Mouse (Mus musculus) heart, embryonic 16.5 days (tissue): ENCODE results near the gene BC024978. TPM values are rescaled to one million over a fixed set of nuclear protein-coding genes. Genes with fewer than 3 reads are reported as not detected.
"Not testable (repeated sequence)": the region's sequence is repeated elsewhere in the genome, so short reads cannot be mapped to it uniquely, and the experiment has no call there.

Experiments
- ATAC-seq: fragments of 200-750 bp; cut with Nextera tagmentation; replicated peaks from 2 replicates; pipeline ENCODE4 v1.8.0; 2017; ENCODE audit warnings: moderate number of reproducible peaks; ENCODE audit not compliant: insufficient read depth, low FRiP score; ENCODE audit errors: extremely low read depth
- H3K27ac ChIP-seq: fragments of 300-500 bp; sonication (generic); 2 replicates; pipeline ENCODE4 v1.5.1; 2014; ENCODE audit warnings: mild to moderate bottlenecking, low read length, control low read depth, moderate library complexity
- H3K27me3 ChIP-seq: fragments of 300-500 bp; sonication (generic); 2 replicates; pipeline ENCODE4 v1.6.1; 2014; ENCODE audit warnings: low read length, mixed read lengths; ENCODE audit not compliant: control insufficient read depth, insufficient read depth
- H3K36me3 ChIP-seq: fragments of 300-500 bp; sonication (generic); 2 replicates; pipeline ENCODE4 v1.6.1; 2014; ENCODE audit not compliant: control insufficient read depth, insufficient read depth
- H3K4me1 ChIP-seq: fragments of 300-500 bp; sonication (generic); 2 replicates; pipeline ENCODE4 v1.6.1; 2014; ENCODE audit warnings: low read length, mixed read lengths; ENCODE audit not compliant: control insufficient read depth, insufficient read depth
- H3K4me2 ChIP-seq: fragments of 300-500 bp; sonication (generic); 2 replicates; pipeline ENCODE4 v1.6.1; 2014; ENCODE audit warnings: low read depth, mild to moderate bottlenecking, control low read depth, low read length
- H3K4me3 ChIP-seq: fragments of 300-500 bp; sonication (generic); 2 replicates; pipeline ENCODE4 v1.5.1; 2014; ENCODE audit warnings: mild to moderate bottlenecking, control low read depth, low read length
- H3K9ac ChIP-seq: fragments of 300-500 bp; sonication (generic); 2 replicates; pipeline ENCODE4 v1.6.1; 2014; ENCODE audit warnings: low read length, control low read depth
- H3K9me3 ChIP-seq: fragments of 300-500 bp; sonication (generic); replicated peaks from 2 replicates; pipeline ENCODE4 v1.6.1; 2016; ENCODE audit warnings: low read length; ENCODE audit not compliant: control insufficient read depth
- WGBS: fragments of 180-500 bp; shearing (Covaris S2); extraction: QIAGEN DNeasy Blood & Tissue Kit; methylation state at CpG from one replicate; pipeline ENCODE4 v1.1.7; 2014; 5-methylcytosine and 5-hydroxymethylcytosine counted together
- polyA plus RNA-seq: library from polyadenylated mRNA; unstranded; fragments of >200 nt; fragmentation: Nextera tagmentation; extraction: Ambion mirVana; gene quantifications from 2 replicates; pipeline ENCODE4 v1.2.1, GENCODE M21; 2015

Gene BC024978
- polyA plus RNA-seq, 1 experiment from 2014 or later = 2.6 TPM

DNA sequence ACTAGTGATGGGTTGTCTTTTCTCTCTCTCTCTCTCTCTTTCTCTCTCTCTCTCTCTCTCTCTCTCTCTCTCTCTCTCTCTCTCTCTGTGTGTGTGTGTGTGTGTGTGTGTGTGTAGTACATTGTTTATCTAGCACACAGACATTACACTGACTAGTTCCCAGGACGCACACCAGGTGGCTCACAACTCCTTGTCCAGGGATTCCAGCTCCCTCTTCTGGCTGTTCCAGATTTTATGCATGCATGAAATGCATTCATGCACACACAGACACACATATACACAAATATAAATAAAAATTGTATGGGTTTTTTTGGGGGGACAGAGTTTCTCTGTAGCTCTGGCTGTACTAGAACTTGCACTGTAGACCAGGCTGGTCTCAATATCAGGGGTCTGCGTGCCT is 41.9 kb downstream of the BC024978 start:
- Histone ChIP-seq H3K4me1 (peaks cover 7% of the 10 kb centered on the region), H3K9ac (no peak overlapping the region), H3K4me3 (no peak overlapping the region), H3K36me3 (peaks cover 8% of the 10 kb centered on the region; the same call in 1 of the 2 replicates), H3K4me2 (no peak overlapping the region), H3K27ac (no peak overlapping the region), H3K9me3 (no peaks in the 10 kb centered on the region), H3K27me3 (no peaks in the 10 kb centered on the region)
- WGBS = 79% methylated on average over 2 of the region's 2 CpGs
- ATAC-seq = no peak

DNA sequence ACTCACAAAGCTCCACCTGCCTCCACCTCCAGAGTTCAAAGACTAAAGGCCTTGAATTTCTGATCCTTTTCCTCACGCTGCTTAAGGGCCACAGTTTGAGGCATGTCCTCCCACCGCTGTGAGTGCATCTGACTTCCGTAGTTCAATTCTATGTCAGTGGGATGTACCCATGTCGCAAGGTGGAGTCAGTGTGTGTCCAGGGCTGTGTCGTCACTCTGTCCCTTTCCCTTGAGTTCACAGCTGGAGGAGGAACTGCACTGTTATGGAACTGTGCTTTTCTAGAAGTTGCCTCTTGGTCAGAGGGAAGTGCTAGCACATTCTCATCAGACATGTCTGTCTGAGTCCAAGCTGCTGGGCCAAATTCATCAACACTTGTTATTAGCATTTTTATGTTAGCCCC is 43.0 kb downstream of the BC024978 start:
- Histone ChIP-seq H3K4me2 (no peak overlapping the region), H3K36me3 (peaks cover 8% of the 10 kb centered on the region; the same call in 1 of the 2 replicates)

DNA sequence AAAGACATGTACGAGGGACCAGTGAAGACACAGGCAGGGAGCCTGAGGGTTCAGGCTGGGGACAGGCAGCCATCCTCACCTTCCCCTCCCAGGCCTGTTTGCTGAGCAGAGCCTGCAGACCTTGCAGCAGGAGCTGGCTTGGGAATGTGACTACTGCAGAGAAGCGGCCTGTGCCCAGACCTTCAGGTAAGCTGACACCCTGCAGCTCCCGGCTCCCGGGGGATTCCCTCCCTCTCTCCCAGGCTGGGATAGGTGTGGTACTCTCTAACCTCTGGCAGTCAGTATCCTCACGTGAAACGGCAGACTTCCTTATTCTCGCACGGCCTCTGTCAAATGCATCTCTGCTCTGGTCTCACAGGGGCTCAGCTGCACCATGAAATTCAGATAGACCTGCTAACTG is 47.6 kb downstream of the BC024978 start:
- Histone ChIP-seq H3K27ac (no peak overlapping the region), H3K4me3 (no peak overlapping the region), H3K36me3 (peaks cover 7% of the 10 kb centered on the region; the same call in 1 of the 2 replicates), H3K4me2 (no peak overlapping the region), H3K4me1 (no peaks in the 10 kb centered on the region), H3K27me3 (no peaks in the 10 kb centered on the region), H3K9me3 (peaks cover 3% of the 10 kb centered on the region; the same call in 1 of the 2 replicates), H3K9ac (no peak overlapping the region)
- ATAC-seq = no peak
- 68% methylated on average over 8 of the region's 8 CpGs for WGBS

More for the DNA sequence above, 43.0 kb downstream of the BC024978 start:
- H3K27ac ChIP-seq = no peak overlapping the region
- no peak overlapping the region for H3K9ac ChIP-seq
- no peaks in the 10 kb centered on the region for H3K27me3 ChIP-seq
- H3K4me1 ChIP-seq = peaks cover 3% of the 10 kb centered on the region
- H3K9me3 ChIP-seq = no peaks in the 10 kb centered on the region
- 88% methylated on average over 5 of the region's 5 CpGs for WGBS
- ATAC-seq = no peak
- H3K4me3 ChIP-seq = no peak overlapping the region

DNA sequence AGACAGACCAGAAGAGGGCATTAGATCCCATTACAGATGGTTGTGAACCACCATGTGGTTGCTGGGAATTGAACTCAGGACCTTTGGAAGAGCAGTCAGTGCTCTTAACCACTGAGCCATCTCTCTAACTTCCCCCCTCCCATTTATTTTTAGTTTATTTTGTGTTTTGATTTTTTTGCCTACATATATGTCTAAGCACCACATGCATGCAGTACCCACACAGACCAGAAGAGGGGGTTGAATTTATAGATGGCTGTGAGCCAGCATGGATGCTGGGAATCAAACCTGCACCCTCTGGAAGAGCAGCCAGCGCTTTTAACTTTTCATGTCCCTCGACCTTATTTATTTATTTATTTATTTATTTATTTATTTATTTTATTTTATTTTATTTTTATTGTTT is 48.5 kb downstream of the BC024978 start:
- 86% methylated on average over 2 of the region's 2 CpGs for WGBS
- not testable (repeated sequence) for H3K4me3 ChIP-seq, H3K36me3 ChIP-seq, H3K27ac ChIP-seq, H3K4me1 ChIP-seq, ATAC-seq, H3K9me3 ChIP-seq, H3K4me2 ChIP-seq, H3K9ac ChIP-seq, H3K27me3 ChIP-seq

DNA sequence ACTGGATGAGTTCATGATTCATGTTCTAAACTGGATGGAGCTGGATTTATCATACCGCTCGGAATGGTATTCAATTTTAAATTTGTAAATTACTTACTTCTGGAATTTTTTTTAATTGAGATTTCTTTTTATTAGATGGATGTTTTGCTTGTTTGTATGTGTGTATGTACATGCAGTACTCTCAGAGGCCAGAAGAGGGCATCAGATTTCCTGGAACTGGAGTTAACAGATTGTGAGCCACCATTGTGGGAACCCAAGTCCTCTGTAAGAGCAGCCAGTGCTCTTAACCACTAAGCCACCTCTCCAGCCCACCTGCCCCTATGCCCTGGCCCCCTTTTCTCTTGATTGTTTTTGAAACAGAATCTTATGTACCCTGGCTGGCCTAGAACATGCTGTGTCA is 53.6 kb downstream of the BC024978 start:
- no peak overlapping the region for H3K4me3 ChIP-seq
- H3K36me3 ChIP-seq = no peaks in the 10 kb centered on the region; the same call in 1 of the 2 replicates
- ATAC-seq = no peak
- 88% methylated on average over 2 of the region's 2 CpGs for WGBS
- no peak overlapping the region for H3K4me2 ChIP-seq
- H3K27ac ChIP-seq = no peak overlapping the region
- H3K4me1 ChIP-seq = peaks cover 3% of the 10 kb centered on the region; the same call in 1 of the 2 replicates
- H3K9me3 ChIP-seq = peaks cover 3% of the 10 kb centered on the region; the same call in 1 of the 2 replicates
- no peak overlapping the region for H3K9ac ChIP-seq
- no peaks in the 10 kb centered on the region for H3K27me3 ChIP-seq

DNA sequence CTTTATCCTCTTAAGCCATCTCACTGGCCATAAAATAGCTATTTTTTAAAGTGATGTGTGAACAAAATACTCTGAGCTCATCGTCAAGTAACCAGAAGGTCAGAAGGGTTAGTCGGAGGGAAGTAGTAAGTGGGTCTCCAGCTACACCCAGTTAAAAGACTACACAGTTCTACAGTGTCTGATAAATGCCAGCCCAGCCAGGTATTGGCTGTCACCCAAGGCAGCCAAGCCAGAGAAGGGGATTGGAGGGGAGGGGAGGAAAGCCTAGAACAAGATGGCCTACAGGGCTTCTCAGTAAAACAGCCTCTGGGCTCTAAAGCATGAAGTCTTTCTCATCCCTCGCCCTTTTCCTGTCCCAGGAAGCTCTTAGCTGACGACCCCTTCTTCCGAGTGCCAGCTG is 54.3 kb downstream of the BC024978 start:
- no peak for ATAC-seq
- H3K4me3 ChIP-seq = no peak overlapping the region
- no peaks in the 10 kb centered on the region for H3K27me3 ChIP-seq
- H3K4me2 ChIP-seq = no peak overlapping the region
- peaks cover 3% of the 10 kb centered on the region; the same call in 1 of the 2 replicates for H3K9me3 ChIP-seq
- WGBS = 52% methylated on average over 5 of the region's 5 CpGs
- peaks cover 3% of the 10 kb centered on the region; the same call in 1 of the 2 replicates for H3K4me1 ChIP-seq
- H3K36me3 ChIP-seq = no peaks in the 10 kb centered on the region; the same call in 1 of the 2 replicates
- H3K27ac ChIP-seq = no peak overlapping the region
- H3K9ac ChIP-seq = no peak overlapping the region

DNA sequence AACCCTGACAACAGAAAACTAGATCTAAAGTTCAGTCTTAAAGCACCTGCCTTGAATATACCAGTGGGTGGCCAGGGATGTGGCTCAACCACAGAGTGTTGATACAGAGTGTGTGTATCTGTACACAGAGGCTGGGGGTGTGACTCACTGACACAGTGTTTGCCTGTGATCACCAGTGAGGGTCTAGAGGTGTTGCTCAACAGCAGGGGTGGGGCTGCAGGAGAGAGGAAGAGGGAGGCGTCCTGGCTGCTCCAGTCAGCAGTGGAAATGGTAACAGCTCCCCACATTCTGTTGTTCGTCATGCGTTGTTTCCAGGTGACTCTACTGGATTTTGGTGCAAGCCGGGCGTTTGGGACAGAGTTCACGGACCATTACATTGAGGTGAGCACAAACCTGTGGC is 56.4 kb downstream of the BC024978 start:
- Histone ChIP-seq H3K4me1 (peaks cover 10% of the 10 kb centered on the region), H3K9me3 (peaks cover 3% of the 10 kb centered on the region; the same call in 1 of the 2 replicates), H3K9ac (no peak overlapping the region), H3K36me3 (no peaks in the 10 kb centered on the region; the same call in 1 of the 2 replicates), H3K27me3 (no peaks in the 10 kb centered on the region), H3K27ac (no peak overlapping the region), H3K4me3 (no peak overlapping the region), H3K4me2 (no peak overlapping the region)
- WGBS = 82% methylated on average over 6 of the region's 6 CpGs
- no peak for ATAC-seq

DNA sequence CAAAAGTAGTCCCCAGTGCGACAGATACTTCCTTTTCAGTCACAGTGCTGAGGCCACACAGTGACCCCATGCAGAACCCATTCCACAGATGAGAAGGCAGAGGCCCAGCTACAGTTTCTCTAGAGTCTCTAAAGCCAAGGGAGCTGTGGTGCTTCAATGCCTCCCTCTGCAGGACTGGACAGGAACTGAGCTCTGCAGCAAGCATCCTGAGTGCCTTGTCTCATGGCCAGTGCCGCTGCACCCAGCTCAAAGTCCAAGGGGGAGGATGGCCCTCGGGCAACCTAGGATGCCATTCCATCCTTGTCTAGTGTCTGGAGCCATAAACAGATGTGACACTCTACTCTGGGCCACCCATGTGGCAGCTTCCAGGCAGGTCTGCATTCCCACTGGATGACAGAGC is 60.1 kb downstream of the BC024978 start:
- Histone ChIP-seq H3K4me2 (no peak overlapping the region), H3K36me3 (no peaks in the 10 kb centered on the region; the same call in 1 of the 2 replicates), H3K4me1 (peaks cover 21% of the 10 kb centered on the region), H3K27me3 (no peaks in the 10 kb centered on the region), H3K9me3 (no peaks in the 10 kb centered on the region), H3K4me3 (no peak overlapping the region), H3K27ac (no peak overlapping the region), H3K9ac (no peak overlapping the region)
- WGBS = 68% methylated on average over 3 of the region's 3 CpGs
- no peak for ATAC-seq

DNA sequence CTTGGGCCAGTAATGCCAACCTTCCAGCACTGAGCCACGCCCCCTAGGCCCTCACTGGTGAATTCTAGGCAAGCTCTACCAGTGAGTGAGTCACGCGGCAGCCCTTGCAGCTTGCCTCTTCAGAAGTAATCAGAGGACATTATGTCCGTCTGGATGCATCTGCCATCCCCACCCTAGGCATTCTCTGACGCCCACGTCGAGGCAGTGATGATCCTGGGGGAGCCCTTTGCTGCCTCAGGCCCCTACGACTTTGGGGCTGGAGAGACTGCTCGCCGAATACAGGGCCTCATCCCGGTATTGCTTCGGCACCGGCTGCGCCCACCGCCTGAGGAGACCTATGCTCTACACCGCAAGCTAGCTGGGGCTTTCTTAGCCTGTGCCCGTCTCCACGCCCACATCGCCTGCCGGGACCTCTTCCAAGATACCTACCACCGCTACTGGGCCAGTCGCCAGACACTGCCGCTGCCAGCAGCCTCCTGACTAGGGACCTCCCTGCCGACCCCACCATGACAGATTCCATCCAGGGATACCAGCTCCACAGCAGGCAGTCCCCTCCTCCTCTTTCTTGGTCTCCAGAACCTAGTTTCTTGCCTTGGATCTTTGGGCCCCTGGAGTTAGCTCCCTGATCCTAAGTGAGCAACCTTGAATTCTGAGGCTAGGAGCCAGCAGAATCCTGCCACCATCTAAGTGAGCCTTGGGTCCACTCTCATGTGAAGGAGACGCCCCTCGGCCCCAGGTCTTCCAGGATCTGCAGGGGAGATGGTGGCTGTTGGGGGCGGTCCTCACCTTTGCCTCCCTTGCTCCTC is 61.7 kb downstream of the BC024978 start:
- ATAC-seq = peak; percentile 31; the same call in 1 of the 2 replicates
- H3K9ac ChIP-seq = peak overlapping the region; percentile 39
- peaks cover 21% of the 10 kb centered on the region for H3K4me1 ChIP-seq
- H3K4me3 ChIP-seq = peak overlapping the region; percentile 25
- no peaks in the 10 kb centered on the region for H3K9me3 ChIP-seq
- WGBS = 17% methylated on average over 27 of the region's 27 CpGs
- no peaks in the 10 kb centered on the region for H3K27me3 ChIP-seq
- H3K27ac ChIP-seq = peak overlapping the region; percentile 84
- H3K4me2 ChIP-seq = peak overlapping the region; percentile 92
- H3K36me3 ChIP-seq = peaks cover under 1% of the 10 kb centered on the region; the same call in 1 of the 2 replicates
